Mouse (Mus musculus): ENCODE measurements around the gene Mllt11. TPM values are rescaled to one million over a fixed set of nuclear protein-coding genes. Genes with fewer than 3 reads are reported as not detected.

Mllt11 gene
- total RNA-seq (2021), result 10 to 100 TPM; 18.5 to 26.7 TPM
- long read RNA-seq, experiment 1, transcript Mllt11-201 (2 exons, 1,923 nt), result major isoform, 21 of 28 reads
- long read RNA-seq, experiment 1, partial matches to known transcripts, result 1 of 28 reads
- long read RNA-seq, experiment 1, other reads (novel, unspliced or antisense), result 6 of 28 reads
- long read RNA-seq, experiment 2, transcript Mllt11-201 (2 exons, 1,923 nt), result major isoform, 53 of 73 reads
- long read RNA-seq, experiment 2, partial matches to known transcripts, result 5 of 73 reads
- long read RNA-seq, experiment 2, other reads (novel, unspliced or antisense), result 15 of 73 reads

DNA sequence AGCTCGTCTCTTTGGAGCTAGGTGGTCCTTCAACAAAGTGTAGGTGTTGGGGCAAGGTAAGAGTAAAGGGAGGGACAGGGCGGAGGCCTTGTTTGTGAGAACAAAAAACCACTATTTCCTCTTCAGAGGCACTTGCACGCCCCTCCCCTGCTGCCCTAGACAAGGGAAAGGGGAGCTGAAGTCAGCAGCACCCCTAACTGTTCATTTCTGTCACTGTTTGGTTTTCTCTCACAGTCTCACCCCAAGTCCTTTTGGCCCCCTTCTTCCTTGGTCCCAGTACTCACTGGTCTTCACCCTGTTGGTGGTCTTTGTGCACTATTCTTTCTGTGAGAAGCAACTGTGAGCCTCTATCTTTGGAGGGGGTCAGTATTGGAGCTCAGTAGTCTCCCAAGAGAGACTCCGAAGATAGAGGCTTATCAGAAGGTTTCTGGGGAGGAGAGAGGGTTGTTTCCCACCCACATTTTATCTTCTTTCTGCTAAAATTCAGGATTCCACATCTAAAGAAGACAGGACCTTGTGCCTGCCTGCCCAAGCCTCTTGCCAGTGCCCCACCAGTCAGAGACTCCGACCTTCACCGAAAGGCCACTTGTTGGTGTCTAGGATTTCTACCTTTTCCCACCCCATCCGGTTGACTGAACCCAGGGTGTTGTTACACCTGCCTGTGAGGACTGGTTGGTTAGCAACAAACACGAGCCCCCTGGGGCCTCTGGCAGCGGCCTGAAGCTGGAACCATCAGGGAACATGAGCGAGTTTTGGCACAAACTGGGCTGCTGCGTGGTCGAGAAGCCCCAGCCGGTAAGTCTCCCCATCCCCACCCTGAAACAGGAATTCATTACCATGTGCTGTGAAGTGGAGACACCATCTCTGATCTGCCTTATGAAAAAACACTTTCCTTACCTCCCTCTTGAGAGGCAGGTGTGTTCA lies at the start of gene Mllt11:
Gene Mllt11 (minus strand): TSS at position 874 of the 924 bp plus-strand sequence.
- DNase-seq (ENCODE audit: low spot score in 2 of 2), result no peak

DNA sequence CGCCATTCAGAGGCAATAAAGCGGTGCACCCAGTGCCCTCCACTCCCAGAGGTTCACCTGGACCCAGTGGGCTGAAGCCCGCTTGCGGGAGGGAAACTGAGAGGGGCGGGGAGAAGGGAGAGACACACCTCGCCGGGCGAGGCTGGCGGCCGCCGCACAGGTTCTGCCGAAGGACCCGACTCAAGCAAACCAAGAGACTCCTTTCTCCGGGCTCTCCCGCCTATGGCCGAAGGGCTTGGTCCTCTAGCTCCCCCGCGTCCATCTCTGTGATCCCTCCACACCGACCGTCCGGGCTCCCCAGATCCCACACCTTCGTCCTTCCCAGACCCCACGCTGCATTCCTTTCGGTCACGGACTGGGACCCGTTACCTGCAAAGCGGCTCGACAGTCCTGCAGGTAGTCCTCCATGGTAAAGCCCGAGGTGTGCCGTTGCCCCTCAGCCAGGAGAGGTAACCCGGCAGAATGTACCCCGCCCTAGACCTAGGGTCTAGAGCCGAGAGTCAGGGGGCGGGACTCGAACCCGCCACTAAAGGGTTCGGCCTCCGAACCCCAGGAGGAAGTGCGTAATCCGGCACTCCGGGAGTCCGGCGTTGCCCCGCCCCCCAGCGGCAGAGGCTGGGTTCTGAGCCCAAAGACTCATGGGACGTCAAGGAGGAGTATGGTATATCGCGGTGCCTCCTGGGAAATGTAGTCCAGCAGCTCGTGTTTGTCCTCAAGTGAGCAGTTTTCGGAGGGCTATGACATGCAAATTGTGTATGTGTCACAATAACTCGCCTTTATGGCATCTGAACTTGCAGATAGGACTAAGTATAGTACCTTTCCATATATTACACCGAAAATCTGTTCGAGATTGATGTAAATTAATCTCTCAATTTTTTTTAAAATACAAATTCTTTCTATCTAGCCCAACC lies 49.5 kb upstream of the Mllt11 start, which contains the start of the genes Mindy1 and Prune1:
Gene Mindy1 (plus strand): TSS at position 130 of the 911 bp plus-strand sequence.
Gene Prune1 (minus strand): TSS at position 861 of the 911 bp plus-strand sequence.
- peak; percentile 93 to 97 for DNase-seq (ENCODE audit: low spot score in 2 of 2)

DNA sequence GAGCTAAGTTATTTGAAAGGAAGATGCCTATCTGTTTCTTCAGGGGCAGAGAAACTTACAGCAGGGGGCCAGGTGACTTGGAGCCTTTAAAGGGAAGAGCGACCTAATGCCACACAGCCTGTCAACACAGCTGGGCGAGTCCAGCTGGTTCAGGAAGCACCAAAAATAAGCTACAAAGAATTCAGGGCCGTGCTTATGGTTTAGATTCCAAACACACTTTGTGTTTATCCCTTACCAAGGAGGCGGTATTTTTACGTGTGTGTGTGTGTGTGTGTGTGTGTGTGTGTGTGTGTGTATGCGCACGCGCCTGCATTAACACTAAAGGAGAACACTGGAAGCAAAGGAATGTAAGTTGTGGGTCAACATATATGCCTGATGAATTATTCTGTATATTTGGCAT lies 48.8 kb upstream of the Mllt11 start:
- DNase-seq (ENCODE audit: low spot score in 2 of 2), result no peak

DNA sequence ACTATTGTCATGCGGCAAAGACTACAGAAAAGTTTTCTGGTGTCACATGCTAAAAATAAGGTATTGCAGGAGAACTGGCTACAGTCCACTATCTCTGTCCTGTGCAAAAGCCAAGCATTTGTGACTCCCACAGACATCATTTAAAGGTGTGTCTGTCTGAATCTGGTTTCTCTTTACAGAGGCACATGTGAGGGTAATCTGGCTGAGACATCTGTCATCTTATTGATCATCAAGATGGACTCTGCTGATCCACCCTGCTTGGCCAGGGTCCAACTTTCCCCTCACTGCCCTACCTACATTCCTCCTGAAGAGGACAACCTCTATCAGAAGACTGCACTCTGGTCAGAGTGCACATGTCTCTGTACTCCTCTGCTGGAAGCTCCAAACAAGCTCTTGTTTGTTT lies 45.2 kb upstream of the Mllt11 start:
- DNase-seq (ENCODE audit: low spot score in 2 of 2), result no peak

DNA sequence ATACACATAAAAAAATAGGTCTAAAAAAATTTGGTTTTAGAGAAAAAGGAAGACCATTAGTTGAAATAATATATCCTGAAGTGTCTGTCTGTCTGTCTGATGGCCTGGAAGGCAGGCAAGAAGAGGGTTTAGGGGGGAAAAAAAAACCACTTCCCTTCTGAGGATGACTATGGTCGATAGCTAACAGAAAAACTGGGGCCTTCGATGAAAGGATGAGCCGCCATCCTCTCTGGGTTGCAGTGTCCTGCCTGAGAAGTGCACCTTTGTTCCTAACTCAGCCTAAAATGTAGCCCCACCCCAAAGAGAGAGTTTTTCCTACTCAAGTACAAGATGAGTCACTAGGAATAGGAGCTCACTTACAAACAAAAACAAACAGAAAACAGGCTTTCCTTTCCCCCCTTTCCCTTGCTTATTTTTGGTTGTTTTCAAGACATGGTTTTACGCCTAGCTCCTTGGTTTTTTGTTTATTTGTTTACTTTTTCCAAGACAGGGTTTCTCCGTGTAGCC lies 44.5 kb upstream of the Mllt11 start:
- DNase-seq (ENCODE audit: low spot score in 2 of 2), result no peak

DNA sequence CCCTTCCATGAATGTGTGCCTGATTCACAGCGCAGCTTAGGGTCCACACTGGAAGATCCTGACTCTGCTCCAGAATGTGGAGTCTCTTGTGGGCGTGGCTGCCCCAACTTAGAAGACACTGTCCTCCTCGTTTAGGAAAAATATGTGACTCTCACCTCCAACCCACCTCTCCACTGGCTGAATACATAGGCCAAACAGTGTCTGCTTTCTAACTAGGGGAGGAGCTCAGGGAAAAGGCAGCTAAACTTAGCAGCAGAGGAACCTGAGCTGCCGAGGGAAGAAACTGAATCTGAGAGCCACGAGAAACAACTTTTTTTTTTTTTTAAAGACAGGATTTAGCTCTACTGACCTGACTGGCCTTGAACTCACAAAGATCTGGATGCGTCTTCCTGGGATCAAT lies 43.2 kb upstream of the Mllt11 start:
- DNase-seq (ENCODE audit: low spot score in 2 of 2), result no peak

DNA sequence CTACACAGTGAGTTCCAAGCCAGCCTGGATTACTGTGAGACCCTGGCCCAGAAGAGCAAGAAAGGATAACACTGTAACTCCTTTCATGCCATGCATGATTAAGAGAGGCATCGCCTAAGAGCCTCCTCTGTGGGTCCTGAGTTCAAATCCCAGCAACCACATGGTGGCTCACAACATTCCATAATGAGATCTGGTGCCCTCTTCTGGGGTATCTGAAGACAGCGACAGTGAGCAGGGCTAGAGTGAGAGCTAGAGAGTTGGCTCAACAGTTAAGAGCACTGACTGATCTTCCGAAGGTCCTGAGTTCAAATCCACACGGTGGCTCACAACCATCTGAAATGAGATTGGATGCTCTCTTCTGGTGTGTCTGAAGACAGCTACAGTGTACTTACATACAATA lies 42.5 kb upstream of the Mllt11 start:
- DNase-seq (ENCODE audit: low spot score in 2 of 2), result no peak

DNA sequence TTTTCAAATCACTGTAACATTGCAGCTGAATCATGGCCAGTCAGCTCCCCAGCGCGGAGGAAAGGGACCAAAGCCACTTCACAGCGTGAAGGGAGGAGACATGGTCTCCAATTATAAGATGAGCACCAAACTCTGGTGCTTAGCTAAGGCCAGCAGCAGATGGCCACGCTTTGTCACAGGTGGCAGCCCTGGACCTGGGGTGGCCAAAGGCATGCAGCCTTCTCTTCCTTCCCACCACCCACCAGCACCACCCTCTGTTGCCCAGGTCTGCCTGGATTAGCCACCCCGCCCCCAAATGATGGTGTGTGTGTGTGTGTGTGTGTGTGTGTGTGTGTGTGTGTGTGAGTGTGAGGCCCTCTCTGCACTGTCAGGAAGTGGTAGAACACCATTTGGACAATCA lies 41.5 kb upstream of the Mllt11 start:
- DNase-seq (ENCODE audit: low spot score in 2 of 2), result no peak

DNA sequence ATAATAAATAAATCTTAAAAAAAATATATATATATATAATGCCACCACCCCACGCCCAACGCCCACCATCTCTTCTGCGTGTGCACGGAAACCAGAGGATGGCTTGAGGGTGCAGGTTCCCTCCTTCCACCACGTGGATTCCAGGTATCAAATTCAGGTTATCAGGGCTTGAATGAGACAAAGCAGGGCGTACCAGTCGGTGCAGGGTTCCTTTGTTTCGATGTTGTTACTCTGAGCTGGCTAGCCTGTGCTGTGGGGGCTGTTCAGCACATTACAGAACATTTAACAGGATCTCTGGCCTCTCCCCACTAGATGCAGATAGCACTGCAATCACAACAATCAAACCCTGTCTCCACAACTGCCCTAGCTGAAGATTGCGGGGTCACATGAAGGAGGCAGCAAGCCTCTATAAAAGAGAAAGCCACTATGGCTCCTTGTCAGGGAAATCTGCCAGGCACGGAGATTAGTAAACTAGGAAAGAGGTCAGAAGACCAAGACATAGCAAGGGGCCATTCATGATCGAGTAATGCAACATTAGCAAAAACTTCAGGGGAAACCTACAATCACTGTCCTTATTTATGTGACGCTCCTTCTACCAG lies 38.9 kb upstream of the Mllt11 start:
- no peak for DNase-seq (ENCODE audit: low spot score in 2 of 2)

DNA sequence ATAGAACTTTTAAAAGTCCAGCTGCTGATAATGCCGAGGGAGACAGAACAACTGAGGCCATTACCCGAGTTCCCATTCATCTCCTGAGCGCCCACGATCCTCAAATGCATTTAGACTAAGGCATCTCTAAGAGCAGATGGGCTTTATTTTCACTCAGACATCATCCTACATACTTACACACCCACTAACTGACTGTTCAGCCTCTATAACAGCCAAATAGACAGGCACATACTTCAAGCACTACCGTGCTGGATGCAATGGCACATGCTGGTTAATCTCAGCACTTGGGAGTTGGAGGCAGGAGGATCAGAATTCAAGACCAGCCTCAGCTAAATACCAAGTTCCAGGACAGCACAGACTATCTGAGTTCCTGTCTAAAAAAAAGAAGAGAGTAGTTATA lies 37.8 kb upstream of the Mllt11 start:
- DNase-seq (ENCODE audit: low spot score in 2 of 2), result no peak

DNA sequence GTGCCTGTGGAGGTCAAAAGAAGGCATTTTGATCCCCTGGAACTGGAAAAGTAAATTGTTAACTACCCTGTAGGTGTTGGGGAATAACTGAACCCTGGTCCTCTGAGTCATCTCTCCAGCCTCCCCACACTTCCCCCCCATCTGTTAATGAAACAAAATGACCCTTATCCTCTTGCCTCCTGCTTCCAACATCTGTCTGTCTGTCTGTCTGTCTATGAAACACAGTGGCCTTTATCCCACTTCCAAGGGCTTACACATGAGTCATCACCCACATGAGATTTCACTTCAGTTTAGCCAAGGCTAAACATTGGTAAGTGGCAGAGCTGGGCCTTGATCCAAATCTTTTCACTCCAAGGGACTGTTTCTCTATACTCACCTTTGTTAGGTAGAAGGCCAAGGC lies 35.9 kb upstream of the Mllt11 start:
- no peak for DNase-seq (ENCODE audit: low spot score in 2 of 2)

DNA sequence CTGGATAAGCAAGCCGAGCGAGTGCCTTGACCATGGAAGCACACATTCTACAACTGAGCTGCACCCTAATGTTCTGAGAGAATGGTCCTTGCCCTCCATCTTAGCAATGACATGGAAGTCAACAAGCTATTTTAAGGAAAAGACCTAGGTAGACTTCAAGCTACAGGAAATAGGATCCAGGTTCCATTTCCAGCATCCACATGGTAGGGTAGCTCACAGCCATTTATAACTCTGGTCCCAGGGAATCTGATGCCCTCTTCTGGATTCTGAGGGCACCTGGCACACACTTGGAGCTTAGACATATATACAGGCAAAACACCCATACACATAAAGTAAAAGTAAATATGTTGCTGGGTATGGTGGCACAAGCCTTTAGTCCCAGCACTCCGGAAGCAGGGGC lies 34.1 kb upstream of the Mllt11 start:
- no peak for DNase-seq (ENCODE audit: low spot score in 2 of 2)

DNA sequence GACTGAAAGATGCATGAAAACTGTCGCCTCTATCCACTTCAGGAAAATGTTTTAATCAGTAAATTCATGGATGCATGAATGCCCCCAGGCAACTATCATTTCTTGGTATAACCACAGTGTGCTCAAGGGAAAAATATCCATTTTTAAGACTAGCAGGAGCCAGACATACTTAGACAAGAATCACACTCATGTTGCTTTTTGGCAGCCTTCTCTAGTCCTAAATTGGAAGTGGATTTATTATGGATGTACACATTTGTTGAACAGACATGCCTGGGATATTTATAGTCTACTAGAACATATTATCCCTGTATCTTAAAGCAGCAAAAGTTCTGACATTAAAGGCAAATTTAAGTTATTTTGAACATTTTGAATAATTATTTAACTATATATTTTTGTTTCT lies 32.8 kb upstream of the Mllt11 start:
- DNase-seq (ENCODE audit: low spot score in 2 of 2), result no peak

DNA sequence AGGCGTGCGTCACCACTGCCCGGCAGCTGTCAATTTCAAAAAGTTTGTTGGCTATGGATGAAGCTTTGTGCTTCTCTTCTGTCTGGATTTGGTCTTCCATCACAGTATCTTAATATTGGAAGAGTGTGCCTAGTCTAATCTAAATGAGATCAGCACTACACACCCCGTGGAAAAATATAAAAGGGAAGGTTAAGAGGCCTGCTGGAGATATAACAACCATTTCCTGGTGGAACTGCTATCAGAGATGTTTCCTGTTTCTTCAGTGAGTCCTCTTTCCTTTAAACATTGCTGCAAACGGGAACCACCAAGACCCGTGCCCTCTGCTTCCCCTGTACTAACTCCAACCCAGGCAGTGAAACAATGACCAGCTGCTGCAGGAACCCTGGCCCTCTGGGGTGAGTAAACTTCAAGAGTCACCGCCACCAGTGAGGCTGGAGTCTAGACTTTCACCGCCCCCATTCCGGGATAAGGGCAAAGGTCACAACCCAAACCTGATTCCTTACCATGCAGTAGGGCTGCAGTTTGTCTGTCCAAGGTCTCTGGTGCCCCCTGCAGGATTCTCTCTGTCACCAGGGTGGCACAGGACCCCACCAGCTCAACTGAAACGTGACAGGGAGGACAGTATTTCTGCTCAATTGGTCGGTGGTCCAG lies 31.2 kb upstream of the Mllt11 start:
- DNase-seq (ENCODE audit: low spot score in 2 of 2), result peak in 1 of 2 experiments; percentile 56

DNA sequence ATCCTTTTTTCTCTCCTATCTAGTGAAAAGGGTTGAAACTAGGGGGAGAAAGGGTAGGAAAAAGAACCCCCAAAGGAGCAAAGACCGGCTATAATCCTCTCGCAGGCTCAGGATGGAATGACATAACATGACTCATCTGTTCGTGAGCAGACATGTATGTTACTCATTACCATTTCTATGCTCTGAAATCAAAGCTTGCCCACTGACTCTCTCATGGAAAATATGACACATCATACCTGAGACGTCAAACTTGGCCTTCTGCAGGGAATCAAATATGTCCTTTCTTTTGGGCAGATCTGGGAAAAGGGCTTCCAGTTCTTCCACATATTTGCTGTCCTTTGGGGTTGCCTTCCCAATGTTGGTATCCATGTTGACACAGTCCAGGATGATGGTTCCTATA lies 30.0 kb upstream of the Mllt11 start:
- no peak for DNase-seq (ENCODE audit: low spot score in 2 of 2)

DNA sequence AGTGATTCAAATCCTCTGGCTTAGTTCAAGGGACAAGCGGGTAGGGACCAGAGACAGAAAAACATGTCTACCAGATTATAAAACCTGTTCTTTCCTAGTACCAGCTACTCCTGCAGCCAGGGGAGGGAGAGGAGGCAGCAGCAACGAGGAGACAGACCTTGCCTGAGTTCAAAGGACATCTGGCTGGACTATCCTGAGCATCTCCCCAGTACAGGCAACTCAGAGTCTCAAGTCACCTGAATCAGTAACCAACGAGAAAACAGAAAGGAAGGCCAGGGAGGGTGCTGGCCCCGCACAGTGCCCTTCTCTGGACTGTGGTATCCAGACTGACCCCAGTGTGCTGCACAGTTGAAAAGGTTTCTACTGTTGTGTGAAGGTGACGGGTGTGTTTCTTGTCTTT lies 25.0 kb upstream of the Mllt11 start:
- DNase-seq (ENCODE audit: low spot score in 2 of 2), result no peak

DNA sequence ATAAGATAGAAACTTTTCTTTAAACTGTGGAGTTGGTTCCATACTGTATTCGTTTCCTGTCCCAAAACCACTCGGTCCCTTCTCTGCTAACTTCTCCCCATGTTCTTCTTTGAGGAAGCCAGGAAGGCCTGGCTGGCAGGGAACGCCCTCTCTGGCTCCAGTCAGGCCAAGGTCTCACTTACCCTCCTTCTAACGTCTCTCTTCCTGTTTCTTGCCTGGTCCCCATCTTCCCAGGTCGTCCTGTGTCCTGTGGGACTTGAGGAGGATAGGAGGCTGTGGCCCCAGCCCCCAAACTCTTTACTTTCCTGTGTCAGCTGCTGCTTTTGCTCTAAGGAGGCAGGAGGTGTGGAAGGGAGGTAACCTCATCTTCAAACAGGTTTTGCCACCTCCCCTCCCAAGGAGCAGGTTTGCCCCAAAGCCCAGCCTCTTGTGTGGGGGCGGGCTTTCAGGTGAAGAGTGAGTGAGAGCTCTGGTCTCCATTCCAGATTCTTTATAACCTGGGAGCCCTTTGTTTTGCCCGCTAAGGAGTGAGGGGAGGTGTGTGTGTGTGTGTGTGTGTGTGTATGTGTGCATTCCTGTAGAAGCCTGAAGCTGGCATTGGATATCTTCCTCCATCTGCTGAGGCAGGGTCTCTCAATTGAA lies 18.9 kb upstream of the Mllt11 start, which contains the start of gene Bnipl:
Gene Bnipl (minus strand): TSS at position 411 of the 642 bp plus-strand sequence.
- DNase-seq (ENCODE audit: low spot score in 2 of 2), result no peak

DNA sequence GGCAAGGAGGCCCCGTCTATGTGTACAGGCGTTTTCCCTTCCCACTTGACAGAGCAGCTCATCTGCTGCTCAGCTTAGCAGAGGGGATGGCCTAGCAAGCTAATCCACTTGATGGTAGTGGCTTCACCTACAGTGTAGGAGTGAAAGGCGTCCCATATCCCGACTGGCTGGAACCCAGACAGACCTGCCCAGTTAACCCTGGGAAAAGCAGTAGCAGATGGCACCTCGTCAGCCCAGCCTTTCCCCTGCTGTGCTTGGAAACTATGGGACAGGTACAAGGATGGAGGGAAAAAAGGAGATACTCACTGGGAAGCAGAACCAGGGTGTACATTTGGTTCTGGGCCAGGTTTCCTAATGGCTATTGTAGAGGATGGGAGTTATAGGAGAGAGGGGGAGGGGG lies 18.4 kb upstream of the Mllt11 start:
- DNase-seq (ENCODE audit: low spot score in 2 of 2), result no peak

DNA sequence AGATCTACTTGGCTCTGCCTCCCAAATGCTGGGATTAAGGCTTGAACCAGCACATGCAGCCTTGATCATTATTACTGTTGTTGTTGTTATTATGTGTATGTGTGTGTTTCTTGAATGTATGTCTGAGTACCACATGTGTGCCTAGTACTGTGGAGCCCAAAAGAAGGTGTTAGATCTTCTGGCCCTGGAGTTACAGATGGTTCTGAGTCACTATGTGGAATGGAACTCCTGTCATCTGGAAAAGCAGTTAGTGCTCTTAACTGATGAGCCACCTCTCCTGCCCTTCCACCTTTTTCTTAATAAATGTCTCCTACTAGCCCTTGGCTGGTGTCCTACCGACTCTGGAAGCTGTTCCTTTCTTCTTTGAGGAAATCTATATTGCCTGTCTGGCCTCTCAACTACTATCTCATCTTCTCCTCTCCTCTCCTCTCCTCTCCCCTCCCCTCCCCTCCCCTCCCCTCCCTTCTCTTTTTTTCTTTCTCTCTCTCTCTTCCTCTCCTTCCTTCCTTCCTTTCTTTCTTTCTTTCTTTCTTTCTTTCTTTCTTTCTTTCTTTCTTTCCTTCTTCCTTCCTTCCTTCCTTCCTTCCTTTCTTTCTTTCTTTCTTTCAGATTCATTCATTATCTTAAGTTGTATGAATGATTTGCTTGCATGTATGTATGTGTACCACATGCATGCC lies 15.8 kb upstream of the Mllt11 start:
- no peak for DNase-seq (ENCODE audit: low spot score in 2 of 2)

Measured in adrenal gland, postnatal 4 days (tissue).